8 mouse cellular contexts compared by ENCODE assay signal in the genomic region with DNA sequence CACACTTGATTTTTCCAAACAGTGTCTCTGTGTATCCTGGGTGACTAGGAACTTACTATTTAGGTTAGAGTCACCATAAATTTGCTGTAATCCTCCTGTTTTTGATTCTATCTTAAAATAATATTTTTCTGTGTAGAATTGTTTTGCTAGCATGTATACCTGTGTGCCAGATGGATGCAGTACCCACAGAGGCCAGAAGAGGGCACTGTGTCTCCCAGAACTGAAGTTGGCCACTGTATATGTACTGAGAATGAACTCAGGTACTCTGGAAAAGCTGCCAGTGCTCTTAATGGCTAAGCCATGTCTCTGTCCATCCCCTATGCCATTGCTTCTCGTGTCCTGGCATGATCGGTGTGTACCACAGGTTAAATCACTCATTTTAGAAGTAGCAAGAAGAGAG. TPM values are rescaled to one million over a fixed set of nuclear protein-coding genes. Genes with fewer than 3 reads are reported as not detected.
DNase-seq lines count a peak whose midpoint lies in the region; ATAC-seq and TF ChIP-seq lines count a peak whose summit lies in the region.

No protein-coding gene starts in this region.

- H3K27me3 ChIP-seq in stomach, postnatal 0 days (ENCODE audit: control insufficient read depth, insufficient read depth, low read length), result no peaks in the 10 kb centered on the region

- no peak for TF ChIP-seq EP300 in stomach, postnatal 0 days (optimal IDR thresholded peaks at IDR 0.05)

- no peak overlapping the region for H3K27ac ChIP-seq in stomach, postnatal 0 days (replicated peaks)

- WGBS in stomach, postnatal 0 days, result 72% methylated on average over 2 of the region's 2 CpGs

- no peak overlapping the region for H3K9ac ChIP-seq in stomach, postnatal 0 days (ENCODE audit: low read length)

- ATAC-seq in megakaryocyte, adult 5-6 weeks (ENCODE audit: poor library complexity, severe bottlenecking), result peak; percentile 59; the same call in 1 of the 2 replicates
- ATAC-seq in stomach, postnatal 0 days (ENCODE audit: low FRiP score, low TSS enrichment), result no peak

- no peaks in the 10 kb centered on the region for H3K9me3 ChIP-seq in stomach, postnatal 0 days (ENCODE audit: control insufficient read depth, low read length)

- H3K4me2 ChIP-seq in stomach, postnatal 0 days (replicated peaks; ENCODE audit: low read depth), result no peak overlapping the region

- peak; percentile 50 for DNase-seq in gastrocnemius, adult 18-20 months (ENCODE audit: low spot score)
- DNase-seq in gastrocnemius, postnatal 25 days, result no peak
- peak; percentile 45 for DNase-seq in A20 (ENCODE audit: low read depth, low spot score)
- peak; percentile 11 for DNase-seq in adrenal gland, adult 8-10 months
- peak; percentile 26 for DNase-seq in embryo, embryonic 11 days
- peak; percentile 69 for DNase-seq in kidney, postnatal 10 days
- peak; percentile 47 for DNase-seq in stomach, postnatal 0 days (ENCODE audit: low spot score)

- no peaks in the 10 kb centered on the region for H3K36me3 ChIP-seq in stomach, postnatal 0 days (ENCODE audit: control insufficient read depth, insufficient read depth, low read length)

- TF ChIP-seq CTCF in stomach, postnatal 0 days (IDR thresholded peaks at IDR 0.05; ENCODE audit: low read depth), result peak; percentile 78

- H3K4me3 ChIP-seq in stomach, postnatal 0 days (ENCODE audit: low read depth, low read length), result no peak overlapping the region

- no peaks in the 10 kb centered on the region for H3K4me1 ChIP-seq in stomach, postnatal 0 days (replicated peaks; ENCODE audit: control insufficient read depth, insufficient read depth)

RNA-seq across cellular contexts. Expression of a gene that starts 28.8 kb away (rescaled TPM):
- 10 to 100 TPM; 71.1 to 87.9 TPM for total RNA-seq in gastrocnemius, adult 18-20 months (2021)
- 10 to 100 TPM; 41.3 to 49.9 TPM for total RNA-seq in gastrocnemius, postnatal 25 days (2021)
- total RNA-seq in adrenal gland, adult 8-10 months (2022), result 10 to 100 TPM; 16.2 to 21.2 (median 19.8) TPM
- 37.9 and 40.4 TPM in 2 replicates for total RNA-seq in megakaryocyte, adult 5-6 weeks (2015)
- total RNA-seq in megakaryocyte, adult 5-6 weeks (2017), result 27.2 and 32.6 TPM in 2 replicates
- 28.9 and 30.0 TPM in 2 replicates for polyA plus RNA-seq in stomach, postnatal 0 days (2015; fragmentation: Nextera tagmentation; extraction: Ambion mirVana)
